Mouse (Mus musculus): ENCODE results near the gene Esyt3. TPM values are rescaled to one million over a fixed set of nuclear protein-coding genes. Genes with fewer than 3 reads are reported as not detected.

Gene Esyt3
- polyA plus RNA-seq, 1 experiment: 0.01 TPM

Other genes with a start within 250 kb of the Esyt3 start
- gene Pik3cb, start 217.9 kb downstream of the Esyt3 start, polyA plus RNA-seq (2012; fragmentation: generic; extraction: Trizol): 3.0 TPM
- not detected for gene Faiml, start 121.3 kb downstream of the Esyt3 start, polyA plus RNA-seq (2012; fragmentation: generic; extraction: Trizol)
- 1.6 TPM for gene Cep70, start 115.2 kb downstream of the Esyt3 start, polyA plus RNA-seq (2012; fragmentation: generic; extraction: Trizol)
- gene Mras, start 78.8 kb upstream of the Esyt3 start, polyA plus RNA-seq (2012; fragmentation: generic; extraction: Trizol): 18.8 TPM
- gene Nme9, start 92.9 kb upstream of the Esyt3 start, polyA plus RNA-seq (2012; fragmentation: generic; extraction: Trizol): not detected
- 10.4 TPM for gene Armc8, start 210.3 kb upstream of the Esyt3 start, polyA plus RNA-seq (2012; fragmentation: generic; extraction: Trizol)
- 7.5 TPM for gene Dbr1, start 217.2 kb upstream of the Esyt3 start, polyA plus RNA-seq (2012; fragmentation: generic; extraction: Trizol)